Mouse (Mus musculus): ENCODE results near the gene Prdx6b. TPM values are rescaled to one million over a fixed set of nuclear protein-coding genes. Genes with fewer than 3 reads are reported as not detected.

Gene Prdx6b
- total RNA-seq, 2 experiments from 2014 or later: not detected

- no peak for DNase-seq
These were observed 35.0 kb downstream of the Prdx6b start for GRCm38 (mm10) chr2:80327272-80327671.

GRCm38 (mm10) chr2:80328961-80329653, 36.8 kb downstream of the Prdx6b start:
- DNase-seq: no peak

GRCm38 (mm10) chr2:80340537-80340936, 48.3 kb downstream of the Prdx6b start:
- DNase-seq: no peak

Other genes with a start within 250 kb of the Prdx6b start
- 10 to 100 TPM; 12.2 to 13.6 TPM for gene Pde1a, start 163.0 kb upstream of the Prdx6b start, total RNA-seq (2021)
- gene Dnajc10, start 23.0 kb downstream of the Prdx6b start, total RNA-seq (2021): 10 to 100 TPM; 50.7 to 52.0 TPM
- 1 to 10 TPM; 7.6 to 8.5 TPM for gene Frzb, start 155.2 kb downstream of the Prdx6b start, total RNA-seq (2021)